Mouse (Mus musculus): Measurements from ENCODE around the gene Olfr550.

DNA sequence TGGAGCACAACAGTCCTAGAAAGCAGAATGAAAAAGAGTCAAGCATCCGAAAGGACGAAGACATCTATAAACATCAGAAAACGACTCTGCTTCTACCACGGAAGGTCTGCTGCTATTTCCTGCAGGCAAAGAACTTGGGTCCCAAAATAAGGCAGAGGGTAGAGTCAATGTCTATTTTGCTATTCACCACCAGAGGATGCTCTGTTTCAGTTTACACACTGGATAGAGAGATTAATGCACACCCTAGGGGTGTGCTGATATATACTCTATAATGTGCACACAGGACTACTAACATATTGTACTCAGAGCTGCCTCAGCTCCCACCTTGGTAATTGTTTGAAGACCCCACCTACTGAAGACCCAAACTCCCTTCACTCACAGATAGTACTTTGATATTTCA is 5.0 kb upstream of the Olfr550 start:
- TF ChIP-seq CTCF (IDR thresholded peaks at IDR 0.05; ENCODE audit: insufficient read depth, low read depth, low read length) (no peak), POLR2A (IDR thresholded peaks at IDR 0.05; ENCODE audit: insufficient read depth, low read depth, low read length) (no peak)

All from olfactory bulb, adult 2 months (tissue).